Mouse (Mus musculus): ENCODE measurements at regions not wholly inside any gene's neighbourhood (a gene's known extent, or its start where the extent isn't known, plus 50 kb on each side); places are given as distances from the start of the nearest gene placed in this dataset.

- 71% methylated on average over 5 of the region's 5 CpGs for WGBS
- Histone ChIP-seq H3K27ac (ENCODE audit: poor library complexity, severe bottlenecking) (no peak overlapping the region), H3K4me3 (no peak overlapping the region), H3K9me3 (replicated peaks) (no peaks in the 10 kb centered on the region), H3K9ac (no peak overlapping the region), H3K4me1 (replicated peaks) (peaks cover 20% of the 10 kb centered on the region), H3K27me3 (replicated peaks) (peaks cover 5% of the 10 kb centered on the region; the same call in 1 of the 2 replicates), H3K36me3 (no peaks in the 10 kb centered on the region), H3K4me2 (no peak overlapping the region)
- no peak for ATAC-seq (ENCODE audit: insufficient number of reproducible peaks, low FRiP score)
Measured at GRCm38 (mm10) chrX:11487876-11488275, 160.3 kb downstream of the H2al1j start.

- Histone ChIP-seq H3K4me2 (no peak overlapping the region), H3K27me3 (replicated peaks) (peaks cover 5% of the 10 kb centered on the region; the same call in 1 of the 2 replicates), H3K4me3 (no peak overlapping the region), H3K9ac (no peak overlapping the region), H3K27ac (ENCODE audit: poor library complexity, severe bottlenecking) (no peak overlapping the region), H3K36me3 (no peaks in the 10 kb centered on the region), H3K4me1 (replicated peaks) (peaks cover 24% of the 10 kb centered on the region), H3K9me3 (replicated peaks) (no peaks in the 10 kb centered on the region)
- WGBS, result 61% methylated on average over 5 of the region's 5 CpGs
- ATAC-seq (ENCODE audit: insufficient number of reproducible peaks, low FRiP score), result no peak
Measured at GRCm38 (mm10) chrX:11490146-11490693, 162.6 kb downstream of the H2al1j start.

- WGBS, result 45% methylated on average over 5 of the region's 5 CpGs
- no peak overlapping the region for H3K27ac ChIP-seq (ENCODE audit: poor library complexity, severe bottlenecking)
- ATAC-seq (ENCODE audit: insufficient number of reproducible peaks, low FRiP score), result no peak
- H3K27me3 ChIP-seq (replicated peaks), result peaks cover 5% of the 10 kb centered on the region; the same call in 1 of the 2 replicates
- no peak overlapping the region for H3K4me2 ChIP-seq
- H3K9ac ChIP-seq, result no peak overlapping the region
- H3K4me3 ChIP-seq, result no peak overlapping the region
- H3K9me3 ChIP-seq (replicated peaks), result no peaks in the 10 kb centered on the region
- H3K4me1 ChIP-seq (replicated peaks), result peaks cover 24% of the 10 kb centered on the region
- H3K36me3 ChIP-seq, result no peaks in the 10 kb centered on the region
Measured at GRCm38 (mm10) chrX:11491235-11491634, 163.6 kb downstream of the H2al1j start.

GRCm38 (mm10) chrX:11491676-11492391 lies 164.2 kb downstream of the H2al1j start:
- Histone ChIP-seq H3K9ac (no peak overlapping the region), H3K4me3 (no peak overlapping the region), H3K27me3 (replicated peaks) (peaks cover 5% of the 10 kb centered on the region; the same call in 1 of the 2 replicates), H3K4me2 (peak overlapping the region; percentile 50), H3K9me3 (replicated peaks) (no peaks in the 10 kb centered on the region), H3K4me1 (replicated peaks) (peaks cover 18% of the 10 kb centered on the region), H3K36me3 (no peaks in the 10 kb centered on the region), H3K27ac (ENCODE audit: poor library complexity, severe bottlenecking) (no peak overlapping the region)
- 28% methylated on average over 32 of the region's 32 CpGs for WGBS
- ATAC-seq (ENCODE audit: insufficient number of reproducible peaks, low FRiP score), result no peak

- 50% methylated on average over 18 of the region's 19 CpGs for WGBS
- H3K9me3 ChIP-seq (replicated peaks), result no peaks in the 10 kb centered on the region
- H3K4me2 ChIP-seq, result peak overlapping the region; percentile 64
- H3K27ac ChIP-seq (ENCODE audit: poor library complexity, severe bottlenecking), result peak overlapping the region; percentile 82
- peak; percentile 48 for ATAC-seq (ENCODE audit: insufficient number of reproducible peaks, low FRiP score)
- peaks cover 18% of the 10 kb centered on the region for H3K4me1 ChIP-seq (replicated peaks)
- peaks cover 8% of the 10 kb centered on the region; the same call in 1 of the 2 replicates for H3K27me3 ChIP-seq (replicated peaks)
- peak overlapping the region; percentile 41; the same call in 1 of the 2 replicates for H3K9ac ChIP-seq
- peak overlapping the region; percentile 21; the same call in 1 of the 2 replicates for H3K4me3 ChIP-seq
- H3K36me3 ChIP-seq, result no peaks in the 10 kb centered on the region
Measured at GRCm38 (mm10) chrX:11493526-11494245, 166.1 kb downstream of the H2al1j start.

- peak overlapping the region; percentile 82 for H3K27ac ChIP-seq (ENCODE audit: poor library complexity, severe bottlenecking)
- H3K9me3 ChIP-seq (replicated peaks), result no peaks in the 10 kb centered on the region
- peaks cover 18% of the 10 kb centered on the region for H3K4me1 ChIP-seq (replicated peaks)
- 26% methylated on average over 12 of the region's 12 CpGs for WGBS
- H3K9ac ChIP-seq, result peak overlapping the region; percentile 41; the same call in 1 of the 2 replicates
- no peaks in the 10 kb centered on the region for H3K36me3 ChIP-seq
- H3K4me3 ChIP-seq, result peak overlapping the region; percentile 21; the same call in 1 of the 2 replicates
- H3K4me2 ChIP-seq, result peak overlapping the region; percentile 64
- no peak for ATAC-seq (ENCODE audit: insufficient number of reproducible peaks, low FRiP score)
- peaks cover 8% of the 10 kb centered on the region; the same call in 1 of the 2 replicates for H3K27me3 ChIP-seq (replicated peaks)
Measured at GRCm38 (mm10) chrX:11494246-11494630, 166.6 kb downstream of the H2al1j start.

GRCm38 (mm10) chrX:11512439-11512838 lies 184.8 kb downstream of the H2al1j start:
- WGBS, result 67% methylated on average over 5 of the region's 5 CpGs
- Histone ChIP-seq H3K4me1 (replicated peaks) (no peaks in the 10 kb centered on the region), H3K27ac (ENCODE audit: poor library complexity, severe bottlenecking) (no peak overlapping the region), H3K4me3 (no peak overlapping the region), H3K4me2 (no peak overlapping the region), H3K9ac (no peak overlapping the region), H3K9me3 (replicated peaks) (no peaks in the 10 kb centered on the region), H3K27me3 (replicated peaks) (peaks cover 26% of the 10 kb centered on the region), H3K36me3 (no peaks in the 10 kb centered on the region)
- ATAC-seq (ENCODE audit: insufficient number of reproducible peaks, low FRiP score), result no peak

GRCm38 (mm10) chrX:11512928-11513327 lies 185.3 kb downstream of the H2al1j start:
- Histone ChIP-seq H3K27me3 (replicated peaks) (peaks cover 26% of the 10 kb centered on the region), H3K36me3 (no peaks in the 10 kb centered on the region), H3K27ac (ENCODE audit: poor library complexity, severe bottlenecking) (no peak overlapping the region), H3K4me2 (no peak overlapping the region), H3K9me3 (replicated peaks) (no peaks in the 10 kb centered on the region), H3K4me3 (no peak overlapping the region), H3K9ac (no peak overlapping the region), H3K4me1 (replicated peaks) (no peaks in the 10 kb centered on the region)
- 68% methylated on average over 4 of the region's 4 CpGs for WGBS
- ATAC-seq (ENCODE audit: insufficient number of reproducible peaks, low FRiP score), result no peak

GRCm38 (mm10) chrX:11523791-11524190 lies 196.2 kb downstream of the H2al1j start:
- no peak for ATAC-seq (ENCODE audit: insufficient number of reproducible peaks, low FRiP score)
- H3K4me1 ChIP-seq (replicated peaks), result no peaks in the 10 kb centered on the region
- peaks cover 15% of the 10 kb centered on the region; the same call in 1 of the 2 replicates for H3K27me3 ChIP-seq (replicated peaks)
- H3K9ac ChIP-seq, result no peak overlapping the region
- H3K36me3 ChIP-seq, result no peaks in the 10 kb centered on the region
- 33% methylated on average over 4 of the region's 4 CpGs for WGBS
- H3K4me3 ChIP-seq, result no peak overlapping the region
- H3K9me3 ChIP-seq (replicated peaks), result no peaks in the 10 kb centered on the region
- H3K4me2 ChIP-seq, result no peak overlapping the region
- no peak overlapping the region for H3K27ac ChIP-seq (ENCODE audit: poor library complexity, severe bottlenecking)

- Histone ChIP-seq H3K4me3 (no peak overlapping the region), H3K9me3 (replicated peaks) (no peaks in the 10 kb centered on the region), H3K9ac (no peak overlapping the region), H3K27me3 (replicated peaks) (peaks cover 9% of the 10 kb centered on the region; the same call in 1 of the 2 replicates), H3K4me2 (no peak overlapping the region), H3K4me1 (replicated peaks) (no peaks in the 10 kb centered on the region), H3K27ac (ENCODE audit: poor library complexity, severe bottlenecking) (no peak overlapping the region), H3K36me3 (no peaks in the 10 kb centered on the region)
- WGBS, result 63% methylated on average over 8 of the region's 8 CpGs
- ATAC-seq (ENCODE audit: insufficient number of reproducible peaks, low FRiP score), result no peak
Measured at GRCm38 (mm10) chrX:11525326-11525725, 197.7 kb downstream of the H2al1j start.

GRCm38 (mm10) chrX:11528589-11528988 lies 201.0 kb downstream of the H2al1j start:
- WGBS, result 79% methylated on average over 5 of the region's 5 CpGs
- no peaks in the 10 kb centered on the region for H3K36me3 ChIP-seq
- peaks cover 1% of the 10 kb centered on the region; the same call in 1 of the 2 replicates for H3K9me3 ChIP-seq (replicated peaks)
- H3K27ac ChIP-seq (ENCODE audit: poor library complexity, severe bottlenecking), result no peak overlapping the region
- peaks cover 12% of the 10 kb centered on the region; the same call in 1 of the 2 replicates for H3K27me3 ChIP-seq (replicated peaks)
- no peak overlapping the region for H3K9ac ChIP-seq
- H3K4me1 ChIP-seq (replicated peaks), result no peaks in the 10 kb centered on the region
- no peak overlapping the region for H3K4me3 ChIP-seq
- no peak for ATAC-seq (ENCODE audit: insufficient number of reproducible peaks, low FRiP score)
- H3K4me2 ChIP-seq, result no peak overlapping the region

All from heart, embryonic 12.5 days (tissue).